Mouse (Mus musculus) forebrain, embryonic 15.5 days (tissue): ENCODE data around the gene Apobr. TPM values are rescaled to one million over a fixed set of nuclear protein-coding genes. Genes with fewer than 3 reads are reported as not detected.

ENCODE experiments used
- ATAC-seq: fragments of 200-750 bp; cut with Nextera tagmentation; replicated peaks from 2 replicates; pipeline ENCODE4 v1.8.0; 2017; ENCODE audit warnings: mild to moderate bottlenecking, moderate TSS enrichment, moderate library complexity
- H3K27ac ChIP-seq: fragments of 300-500 bp; sonication (generic); replicated peaks from 2 replicates; pipeline ENCODE4 v1.5.1; 2015; ENCODE audit warnings: mild to moderate bottlenecking, inconsistent platforms
- H3K27me3 ChIP-seq: fragments of 300-500 bp; sonication (generic); 2 replicates; pipeline ENCODE4 v1.6.1; 2015; ENCODE audit warnings: inconsistent platforms
- H3K36me3 ChIP-seq: fragments of 300-500 bp; sonication (generic); 2 replicates; pipeline ENCODE4 v1.6.1; 2015; ENCODE audit warnings: mild to moderate bottlenecking, inconsistent platforms
- H3K4me1 ChIP-seq: fragments of 300-500 bp; sonication (generic); 2 replicates; pipeline ENCODE4 v1.6.1; 2015; ENCODE audit warnings: inconsistent platforms
- H3K4me2 ChIP-seq: fragments of 300-500 bp; sonication (generic); replicated peaks from 2 replicates; pipeline ENCODE4 v1.6.1; 2015; ENCODE audit warnings: mild to moderate bottlenecking, inconsistent platforms
- H3K4me3 ChIP-seq: fragments of 300-500 bp; sonication (generic); 2 replicates; pipeline ENCODE4 v1.5.1; 2015; ENCODE audit warnings: mild to moderate bottlenecking, inconsistent platforms
- H3K9ac ChIP-seq: fragments of 300-500 bp; sonication (generic); replicated peaks from 2 replicates; pipeline ENCODE4 v1.6.1; 2015; ENCODE audit warnings: mild to moderate bottlenecking, inconsistent platforms
- H3K9me3 ChIP-seq: fragments of 300-500 bp; sonication (generic); 2 replicates; pipeline ENCODE4 v1.6.1; 2016; ENCODE audit warnings: inconsistent platforms
- WGBS: fragments of 180-500 bp; shearing (Covaris S2); methylation state at CpG from one replicate; pipeline ENCODE4 v1.1.7; 2015; ENCODE audit warnings: mixed read lengths; 5-methylcytosine and 5-hydroxymethylcytosine counted together
- polyA plus RNA-seq: library from polyadenylated mRNA; unstranded; fragments of >200 nt; fragmentation: Nextera tagmentation; extraction: Ambion mirVana; gene quantifications from 2 replicates; pipeline ENCODE4 v1.2.1, GENCODE M21; 2015

The Apobr gene
- polyA plus RNA-seq, 1 experiment from 2014 or later, result 0.25 TPM

DNA sequence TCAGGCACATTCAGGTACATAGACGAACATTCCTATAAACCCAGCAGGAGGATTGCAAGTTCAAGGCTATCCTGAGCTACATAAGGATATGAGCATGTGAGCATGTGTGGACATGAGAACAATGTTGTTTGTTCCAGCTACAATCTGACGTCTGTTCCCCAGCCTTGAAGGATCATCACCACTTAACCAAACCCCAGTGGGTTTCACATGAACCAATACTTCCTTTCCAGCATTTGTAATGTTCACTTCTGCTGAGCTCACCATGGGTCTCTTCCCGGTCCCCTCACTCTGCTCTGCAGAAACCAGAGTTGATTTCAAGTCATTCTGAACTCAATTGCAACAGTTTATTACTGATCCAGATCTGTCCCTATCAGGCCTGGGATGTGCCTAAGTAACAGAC is 17.9 kb downstream of the Apobr start:
- H3K9ac ChIP-seq, result no peak overlapping the region
- H3K27ac ChIP-seq, result no peak overlapping the region
- H3K4me1 ChIP-seq, result no peaks in the 10 kb centered on the region
- H3K4me3 ChIP-seq, result no peak overlapping the region
- H3K4me2 ChIP-seq, result no peak overlapping the region
- ATAC-seq, result no peak
- no peaks in the 10 kb centered on the region for H3K36me3 ChIP-seq
- 90% methylated on average over 3 of the region's 3 CpGs for WGBS
- H3K9me3 ChIP-seq, result no peaks in the 10 kb centered on the region
- H3K27me3 ChIP-seq, result no peaks in the 10 kb centered on the region

DNA sequence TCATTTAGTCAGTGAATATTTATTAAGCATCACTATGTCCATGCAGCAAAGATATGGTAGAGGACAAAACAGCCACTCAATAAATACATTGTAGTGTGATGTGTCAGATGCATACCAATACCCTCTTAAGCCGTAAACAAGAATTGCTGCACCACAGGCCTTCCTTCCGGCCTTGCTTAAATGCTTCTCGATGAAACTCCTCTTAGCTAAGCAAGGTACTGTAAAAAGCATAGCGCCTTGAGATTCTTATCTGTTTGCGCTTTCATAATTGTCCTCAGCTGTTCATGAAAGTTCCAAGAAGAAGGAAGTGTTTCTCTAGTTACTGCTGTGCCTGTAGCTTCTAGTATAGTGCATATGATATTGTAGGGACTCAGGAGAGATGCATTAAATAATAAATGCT is 21.9 kb downstream of the Apobr start:
- ATAC-seq, result no peak
- WGBS, result 80% methylated on average over 5 of the region's 5 CpGs
- no peaks in the 10 kb centered on the region for H3K27me3 ChIP-seq
- H3K4me1 ChIP-seq, result no peaks in the 10 kb centered on the region
- H3K36me3 ChIP-seq, result no peaks in the 10 kb centered on the region
- H3K4me2 ChIP-seq, result no peak overlapping the region
- no peak overlapping the region for H3K4me3 ChIP-seq
- no peak overlapping the region for H3K27ac ChIP-seq
- no peaks in the 10 kb centered on the region for H3K9me3 ChIP-seq
- H3K9ac ChIP-seq, result no peak overlapping the region

GRCm38 (mm10) chr7:126607064-126607463 is 22.3 kb downstream of the Apobr start:
- Histone ChIP-seq H3K9ac (no peak overlapping the region), H3K4me1 (no peaks in the 10 kb centered on the region), H3K4me3 (no peak overlapping the region), H3K9me3 (no peaks in the 10 kb centered on the region), H3K27ac (no peak overlapping the region), H3K4me2 (no peak overlapping the region), H3K36me3 (no peaks in the 10 kb centered on the region), H3K27me3 (no peaks in the 10 kb centered on the region)
- WGBS, result 82% methylated on average over 3 of the region's 3 CpGs
- no peak for ATAC-seq

DNA sequence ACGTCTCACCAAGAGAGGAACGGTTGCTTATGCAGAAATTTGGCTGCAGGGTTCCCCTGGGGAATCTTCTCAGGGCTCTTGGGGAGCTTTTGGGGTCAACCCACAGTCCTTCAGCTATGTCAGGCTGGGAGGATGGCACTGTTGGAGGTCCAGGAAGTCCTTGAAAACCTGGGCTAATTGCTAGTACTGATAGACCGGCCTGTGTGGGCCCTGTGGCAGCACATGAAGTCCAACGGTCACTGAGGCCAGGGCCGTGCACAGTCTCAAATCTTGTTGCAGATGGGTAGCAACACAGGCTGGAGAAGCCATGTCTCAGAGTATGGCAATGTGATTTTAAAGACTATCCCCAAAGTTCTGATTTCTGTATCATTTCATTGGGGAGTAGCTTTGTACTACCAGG is 23.1 kb downstream of the Apobr start:
- Histone ChIP-seq H3K9ac (no peak overlapping the region), H3K27ac (no peak overlapping the region), H3K36me3 (no peaks in the 10 kb centered on the region), H3K4me3 (no peak overlapping the region), H3K27me3 (no peaks in the 10 kb centered on the region), H3K4me2 (no peak overlapping the region), H3K9me3 (no peaks in the 10 kb centered on the region), H3K4me1 (no peaks in the 10 kb centered on the region)
- no peak for ATAC-seq
- 87% methylated on average over 5 of the region's 5 CpGs for WGBS

DNA sequence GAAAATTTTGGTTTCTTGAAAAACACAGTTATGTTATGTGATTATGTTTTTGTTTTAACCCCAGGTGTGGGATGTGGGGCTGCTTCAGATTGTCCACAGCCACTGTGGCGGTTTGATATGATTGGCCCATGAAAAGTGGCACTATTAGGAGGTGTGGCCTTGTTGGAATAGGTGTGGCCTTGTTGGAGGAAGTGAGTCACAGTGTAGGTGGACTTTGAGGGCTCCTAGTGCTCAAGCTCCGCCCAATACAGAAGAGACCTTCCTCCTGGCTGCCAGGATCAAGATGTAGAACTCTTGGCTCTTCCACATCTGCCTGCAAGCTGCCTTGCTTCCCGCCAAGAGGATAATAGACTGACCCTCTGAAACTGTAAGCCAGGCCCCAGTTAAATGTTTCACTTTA is 28.0 kb downstream of the Apobr start:
- Histone ChIP-seq H3K27ac (no peak overlapping the region), H3K4me2 (no peak overlapping the region)

DNA sequence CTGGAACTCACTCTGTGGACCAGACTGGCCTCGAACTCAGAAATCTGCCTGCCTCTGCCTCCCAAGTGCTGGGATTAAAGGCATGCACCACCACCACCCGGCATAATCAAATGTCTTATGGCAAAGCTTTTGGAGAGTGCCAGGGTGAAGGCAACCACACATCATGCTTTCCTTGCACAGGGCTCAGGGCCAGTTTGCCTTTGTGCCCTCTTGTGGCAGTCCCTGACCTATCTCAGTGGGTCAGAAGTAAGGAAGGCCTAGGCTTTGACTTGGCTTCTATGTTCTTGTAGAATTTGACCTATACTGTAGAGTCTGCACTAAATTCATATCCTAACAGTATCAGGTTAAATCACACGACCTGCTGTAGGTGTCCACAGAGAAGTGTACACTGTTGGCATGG is 32.0 kb downstream of the Apobr start:
- H3K36me3 ChIP-seq, result no peaks in the 10 kb centered on the region
- no peaks in the 10 kb centered on the region for H3K9me3 ChIP-seq
- no peak overlapping the region for H3K9ac ChIP-seq
- H3K4me1 ChIP-seq, result no peaks in the 10 kb centered on the region
- H3K27ac ChIP-seq, result no peak overlapping the region
- no peak overlapping the region for H3K4me2 ChIP-seq
- ATAC-seq, result no peak
- 69% methylated on average over 3 of the region's 3 CpGs for WGBS
- H3K27me3 ChIP-seq, result no peaks in the 10 kb centered on the region
- H3K4me3 ChIP-seq, result no peak overlapping the region

More for the DNA sequence above, 28.0 kb downstream of the Apobr start:
- Histone ChIP-seq H3K36me3 (no peaks in the 10 kb centered on the region), H3K4me1 (no peaks in the 10 kb centered on the region), H3K27me3 (no peaks in the 10 kb centered on the region), H3K9ac (no peak overlapping the region), H3K9me3 (no peaks in the 10 kb centered on the region), H3K4me3 (no peak overlapping the region)
- WGBS, result 78% methylated on average over 3 of the region's 3 CpGs
- no peak for ATAC-seq

DNA sequence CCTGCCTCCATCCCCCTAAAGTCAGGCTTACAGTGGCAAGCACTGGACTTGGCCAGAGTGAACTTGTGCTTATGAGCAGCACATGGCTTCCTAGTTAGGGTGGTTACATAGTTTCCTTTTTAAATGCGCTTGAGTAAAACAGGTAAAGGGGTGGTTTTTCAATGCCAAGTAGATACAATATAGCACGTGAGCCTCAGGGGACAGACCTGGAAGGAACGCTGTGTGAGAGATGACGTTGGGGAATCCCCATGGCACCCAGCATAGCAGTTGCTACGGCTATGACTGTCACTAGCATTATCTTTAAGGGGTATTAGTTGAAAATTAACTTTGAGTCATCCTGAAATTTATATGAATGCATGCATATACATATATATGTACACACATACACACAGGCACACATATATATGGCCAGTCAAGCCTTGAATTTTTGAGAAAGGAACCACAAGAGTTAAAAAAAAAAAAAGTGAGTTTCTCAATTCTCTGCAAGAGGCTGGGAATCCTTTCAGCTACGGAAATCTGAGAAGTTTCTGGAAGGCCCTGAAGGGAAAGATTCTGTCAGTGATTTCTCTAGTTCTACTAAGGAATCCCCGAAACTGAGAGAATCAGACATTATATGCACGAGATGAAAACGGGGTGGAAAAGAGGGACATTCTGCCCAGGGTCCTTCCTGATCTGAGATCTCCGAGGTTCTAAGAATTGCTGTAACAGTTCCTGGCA is 35.0 kb downstream of the Apobr start:
- H3K4me1 ChIP-seq, result no peaks in the 10 kb centered on the region
- no peak overlapping the region for H3K4me3 ChIP-seq
- no peaks in the 10 kb centered on the region for H3K27me3 ChIP-seq
- H3K4me2 ChIP-seq, result no peak overlapping the region
- no peaks in the 10 kb centered on the region for H3K36me3 ChIP-seq
- ATAC-seq, result no peak
- no peak overlapping the region for H3K9ac ChIP-seq
- WGBS, result 81% methylated on average over 10 of the region's 10 CpGs
- no peaks in the 10 kb centered on the region for H3K9me3 ChIP-seq
- no peak overlapping the region for H3K27ac ChIP-seq

DNA sequence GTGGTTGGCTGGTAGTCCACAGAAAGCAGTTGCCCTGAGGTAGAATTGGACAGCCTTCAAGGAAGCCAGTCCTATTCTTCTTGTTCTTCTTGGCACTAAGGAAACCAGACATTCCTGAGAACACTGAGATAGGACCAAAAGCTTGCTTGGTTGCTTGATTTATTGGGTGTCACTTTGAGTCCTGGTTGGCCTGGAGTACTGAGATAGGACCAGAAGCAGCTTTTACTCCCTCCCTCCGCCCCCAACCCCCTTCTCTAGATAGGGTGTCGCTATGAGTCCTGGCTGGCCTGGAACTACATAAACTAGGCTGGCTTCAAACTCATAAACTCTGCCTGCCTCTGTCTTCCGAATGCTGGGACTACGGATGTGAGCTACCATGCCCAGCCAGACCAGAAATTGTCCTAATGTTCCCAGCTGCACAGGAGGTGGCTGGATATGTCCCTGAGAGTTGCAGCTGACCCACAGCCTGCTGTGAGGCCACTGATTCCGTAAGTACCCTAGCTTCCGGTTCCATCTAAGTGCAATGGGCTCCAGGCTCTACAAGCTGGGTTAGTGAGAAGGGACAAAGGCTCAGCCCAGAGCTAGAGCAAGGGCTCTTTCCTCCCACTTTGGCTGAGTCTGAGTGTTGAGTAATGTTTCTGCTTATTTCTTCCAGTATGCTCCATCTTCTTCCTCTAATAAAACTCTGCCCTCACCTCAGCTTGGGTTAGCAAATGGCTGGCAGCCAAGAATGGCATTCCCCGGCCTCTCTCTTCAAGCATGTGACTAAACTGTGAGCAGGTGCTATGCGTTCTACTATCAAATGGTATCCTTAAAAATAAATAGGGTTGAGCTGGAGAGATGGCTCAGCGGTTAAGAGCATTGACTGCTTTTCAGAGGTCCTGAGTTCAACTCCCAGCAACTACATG is 37.0 kb downstream of the Apobr start:
- no peaks in the 10 kb centered on the region for H3K36me3 ChIP-seq
- H3K4me1 ChIP-seq, result no peaks in the 10 kb centered on the region
- no peak for ATAC-seq
- H3K9ac ChIP-seq, result no peak overlapping the region
- no peak overlapping the region for H3K4me3 ChIP-seq
- H3K4me2 ChIP-seq, result no peak overlapping the region
- WGBS, result 87% methylated on average over 9 of the region's 9 CpGs
- no peaks in the 10 kb centered on the region for H3K27me3 ChIP-seq
- H3K9me3 ChIP-seq, result no peaks in the 10 kb centered on the region
- H3K27ac ChIP-seq, result no peak overlapping the region

DNA sequence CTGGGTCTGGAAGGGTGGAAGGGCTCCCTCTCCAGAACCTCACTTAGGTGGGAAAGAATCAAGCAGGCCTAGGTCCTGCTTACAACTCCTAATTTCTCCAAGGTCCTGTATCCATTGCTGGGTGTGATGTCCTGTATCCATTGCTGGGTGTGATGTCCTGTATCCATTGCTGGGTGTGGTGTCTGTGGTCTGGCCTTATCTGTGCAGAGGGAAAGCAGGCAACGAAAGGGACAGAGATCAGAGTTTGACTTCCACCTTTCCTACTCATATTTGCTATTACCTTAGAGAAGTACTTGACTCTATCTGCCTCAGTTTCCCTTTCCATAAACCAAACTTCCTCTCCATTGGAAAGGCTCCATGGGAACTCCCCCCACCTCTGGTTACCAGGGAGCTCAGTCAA is 38.6 kb downstream of the Apobr start:
- H3K9ac ChIP-seq, result no peak overlapping the region
- no peaks in the 10 kb centered on the region for H3K27me3 ChIP-seq
- no peaks in the 10 kb centered on the region for H3K36me3 ChIP-seq
- no peak overlapping the region for H3K4me3 ChIP-seq
- 96% methylated on average over 1 of the region's 1 CpGs for WGBS
- no peak overlapping the region for H3K27ac ChIP-seq
- no peak overlapping the region for H3K4me2 ChIP-seq
- no peaks in the 10 kb centered on the region for H3K4me1 ChIP-seq
- ATAC-seq, result no peak
- no peaks in the 10 kb centered on the region for H3K9me3 ChIP-seq

DNA sequence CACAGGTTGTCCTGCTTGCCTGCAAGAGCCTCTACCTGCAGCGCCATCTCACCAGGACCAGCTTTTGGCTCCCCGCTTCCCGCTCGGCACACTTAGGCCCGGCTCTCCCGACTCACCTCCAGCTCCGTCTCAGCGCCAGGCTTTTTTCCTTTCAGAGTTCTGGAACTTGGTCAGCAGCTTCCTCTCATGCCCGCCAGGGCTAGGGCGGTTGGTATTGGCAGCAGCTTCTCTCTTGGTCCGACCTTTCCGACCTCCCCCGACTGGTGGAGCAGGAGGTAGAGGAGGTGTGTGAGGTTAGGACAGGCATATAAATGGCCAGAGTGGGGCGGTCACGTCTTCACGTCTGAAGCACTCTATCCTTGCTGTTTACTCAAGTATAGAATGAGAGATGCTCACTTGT is 40.0 kb downstream of the Apobr start:
- Histone ChIP-seq H3K9me3 (no peaks in the 10 kb centered on the region), H3K4me3 (no peak overlapping the region), H3K4me1 (no peaks in the 10 kb centered on the region), H3K9ac (no peak overlapping the region), H3K27ac (no peak overlapping the region), H3K4me2 (no peak overlapping the region), H3K27me3 (no peaks in the 10 kb centered on the region), H3K36me3 (no peaks in the 10 kb centered on the region)
- 70% methylated on average over 16 of the region's 16 CpGs for WGBS
- ATAC-seq, result no peak

- no peak overlapping the region for H3K4me2 ChIP-seq
- no peaks in the 10 kb centered on the region for H3K9me3 ChIP-seq
- H3K27me3 ChIP-seq, result no peaks in the 10 kb centered on the region
- WGBS, result 61% methylated on average over 6 of the region's 6 CpGs
- H3K4me1 ChIP-seq, result no peaks in the 10 kb centered on the region
- no peak for ATAC-seq
- H3K36me3 ChIP-seq, result no peaks in the 10 kb centered on the region
- H3K27ac ChIP-seq, result no peak overlapping the region
- no peak overlapping the region for H3K4me3 ChIP-seq
- H3K9ac ChIP-seq, result no peak overlapping the region
Observed at GRCm38 (mm10) chr7:126625369-126625768, 40.6 kb downstream of the Apobr start.

- Histone ChIP-seq H3K36me3 (no peaks in the 10 kb centered on the region), H3K4me3 (no peak overlapping the region)
- 85% methylated on average over 3 of the region's 3 CpGs for WGBS
Observed at GRCm38 (mm10) chr7:126625807-126626600, 41.3 kb downstream of the Apobr start.

More at GRCm38 (mm10) chr7:126625807-126626600, 41.3 kb downstream of the Apobr start:
- ATAC-seq, result no peak
- H3K4me2 ChIP-seq, result no peak overlapping the region
- H3K4me1 ChIP-seq, result no peaks in the 10 kb centered on the region
- H3K27me3 ChIP-seq, result no peaks in the 10 kb centered on the region
- H3K27ac ChIP-seq, result no peak overlapping the region
- H3K9me3 ChIP-seq, result no peaks in the 10 kb centered on the region
- H3K9ac ChIP-seq, result no peak overlapping the region
